9 mouse cellular contexts compared by ENCODE assay signal in the genomic region with DNA sequence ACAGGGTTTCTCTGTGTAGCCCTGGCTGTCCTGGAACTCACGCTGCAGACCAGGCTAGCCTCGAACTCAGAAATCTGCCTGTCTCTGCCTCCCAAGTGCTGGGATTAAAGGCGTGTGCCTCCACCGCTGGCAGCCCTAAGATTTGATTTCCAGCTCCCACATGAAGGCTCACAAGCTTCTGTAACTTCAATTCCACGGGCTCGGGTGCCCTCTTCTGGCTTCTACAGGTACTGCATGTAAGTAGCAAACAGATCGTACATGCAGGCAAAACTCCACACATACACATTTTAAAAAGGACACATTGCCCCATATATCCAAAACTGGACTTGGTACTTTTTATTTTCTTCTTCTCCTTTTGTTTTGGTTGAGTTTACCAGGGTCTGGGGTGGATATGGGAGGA. TPM values are rescaled to one million over a fixed set of nuclear protein-coding genes. Genes with fewer than 3 reads are reported as not detected.
DNase-seq lines count a peak whose midpoint lies in the region; ATAC-seq and TF ChIP-seq lines count a peak whose summit lies in the region.
"Had no signal": no experiment of that assay in that cellular context is flagged by ENCODE, and none has a peak within 500 bp of the region (broad histone marks: within the 10 kb centered on the region; RNA-seq: fewer than 3 reads in every experiment).

No protein-coding gene starts in this region.

- no peaks in the 10 kb centered on the region for H3K36me3 ChIP-seq in kidney, embryonic 14.5 days (ENCODE audit: control insufficient read depth, insufficient read depth, low read length)
- H3K36me3 ChIP-seq in E14TG2a.4 (ENCODE audit: insufficient read depth, low read length) = no peaks in the 10 kb centered on the region
- H3K36me3 ChIP-seq: liver, embryonic 15.5 days had no signal

- H3K4me3 ChIP-seq in kidney, embryonic 14.5 days (ENCODE audit: low read length) = no peak overlapping the region
- H3K4me3 ChIP-seq in E14TG2a.4 (replicated peaks; ENCODE audit: low read length) = no peak overlapping the region
- H3K4me3 ChIP-seq: liver, embryonic 15.5 days had no signal

- WGBS in kidney, embryonic 14.5 days = 53% methylated on average over 7 of the region's 7 CpGs

- peak; percentile 9 for DNase-seq in kidney, adult 9 months
- peak; percentile 46 for DNase-seq in 416B (ENCODE audit: low read depth)
- peak; percentile 9 for DNase-seq in lung, postnatal 36 days
- DNase-seq in layer of hippocampus, postnatal 14 days (ENCODE audit: low spot score in 2 of 2) = no peak
- DNase-seq: heart, postnatal 36 days had no signal

- TF ChIP-seq CTCF in E14TG2a.4 (conservative IDR thresholded peaks at IDR 0.05; ENCODE audit: low read length) = peak; percentile 52

- no peaks in the 10 kb centered on the region for H3K27me3 ChIP-seq in kidney, embryonic 14.5 days (ENCODE audit: control insufficient read depth, insufficient read depth, low read length)
- H3K27me3 ChIP-seq in E14TG2a.4 (ENCODE audit: insufficient read depth, low read length) = no peaks in the 10 kb centered on the region
- H3K27me3 ChIP-seq: liver, embryonic 15.5 days had no signal

- H3K9ac ChIP-seq in kidney, embryonic 14.5 days (ENCODE audit: low read depth, low read length) = no peak overlapping the region
- H3K9ac ChIP-seq: liver, embryonic 15.5 days had no signal

- no peak overlapping the region for H3K4me2 ChIP-seq in kidney, embryonic 14.5 days (replicated peaks; ENCODE audit: low read depth, low read length)
- H3K4me2 ChIP-seq: liver, embryonic 15.5 days had no signal

- no peak overlapping the region for H3K27ac ChIP-seq in kidney, embryonic 14.5 days (ENCODE audit: low read depth, low read length)
- H3K27ac ChIP-seq: liver, embryonic 15.5 days had no signal

- H3K4me1 ChIP-seq in kidney, embryonic 14.5 days (ENCODE audit: control insufficient read depth, insufficient read depth, low read length) = no peaks in the 10 kb centered on the region
- H3K4me1 ChIP-seq in E14TG2a.4 (replicated peaks; ENCODE audit: low read depth, low read length) = no peaks in the 10 kb centered on the region
- H3K4me1 ChIP-seq: liver, embryonic 15.5 days had no signal

- H3K9me3 ChIP-seq in kidney, embryonic 14.5 days (ENCODE audit: control insufficient read depth, low read length) = no peaks in the 10 kb centered on the region
- no peaks in the 10 kb centered on the region for H3K9me3 ChIP-seq in E14TG2a.4 (ENCODE audit: low read length)
- H3K9me3 ChIP-seq: liver, embryonic 15.5 days had no signal

- ATAC-seq in kidney, embryonic 14.5 days (ENCODE audit: low FRiP score, low TSS enrichment) = no peak
- no peak for ATAC-seq in activated CD4-positive, CD25-positive, alpha-beta regulatory T cell, adult 4 months

RNA-seq across cellular contexts. Expression of gene Esx1, which starts 48.1 kb away (rescaled TPM):
- not detected in 2 replicates for polyA plus RNA-seq in kidney, embryonic 14.5 days (2014; fragmentation: Nextera tagmentation; extraction: Ambion mirVana)
- total RNA-seq in layer of hippocampus, postnatal 14 days (2021) = not detected
- not detected for polyA plus RNA-seq in activated CD4-positive, CD25-positive, alpha-beta regulatory T cell, adult 4 months (2017; shearing (Covaris generic))
- total RNA-seq: heart, postnatal 36 days had no signal
- polyA plus RNA-seq: liver, embryonic 15.5 days had no signal

Comparison
In these comparisons a context has a peak if more than half of its experiments do, and no peak if none do; other contexts are left out.
1. DNase-seq: peak in kidney, adult 9 months (single experiment), 416B (single experiment) and lung, postnatal 36 days (single experiment); none in layer of hippocampus, postnatal 14 days (0 of 2).